8 mouse cellular contexts compared by ENCODE assay signal in genomic region chr1:54438340-54439079, GRCm38 (mm10). TPM values are rescaled to one million over a fixed set of nuclear protein-coding genes. Genes with fewer than 3 reads are reported as not detected.
A peak's percentile ranks its signal among the peaks of the same experiment; 100 is the strongest.
DNase-seq lines count a peak whose midpoint lies in the region; ATAC-seq and TF ChIP-seq lines count a peak whose summit lies in the region.

Gene Gtf3c3 (minus strand): TSS chr1:54438971.

- H3K27ac ChIP-seq in cortical plate, adult 2 months (ENCODE audit: insufficient read depth, low read length) = peak within 1 kb of the TSS; percentile 38; the same call in 1 of the 2 replicates

- no peak for TF ChIP-seq CTCF in cortical plate, adult 2 months (IDR thresholded peaks at IDR 0.05; ENCODE audit: extremely low read depth, insufficient read depth, low read length)

- DNase-seq in gastrocnemius, postnatal 10 days = peak; percentile 80
- peak; percentile 58 to 86 for DNase-seq in left cerebral cortex, postnatal 10 days (ENCODE audit: extremely low spot score in 1 of 2, low spot score in 2 of 2)
- peak; percentile 81 for DNase-seq in right cerebral cortex, postnatal 25 days
- peak; percentile 78 to 80 for DNase-seq in urinary bladder, postnatal 4 days (ENCODE audit: low spot score in 2 of 2)

- ATAC-seq in activated CD4-positive, CD25-positive, alpha-beta regulatory T cell, adult 4 months = peak; percentile 91
- ATAC-seq in inflammation-experienced regulatory T-cells, adult 6 months = peak; percentile 88
- ATAC-seq in megakaryocyte-erythroid progenitor cell, adult 5-6 weeks (replicated peaks; ENCODE audit: low FRiP score, low TSS enrichment, poor library complexity, severe bottlenecking) = peak; percentile 100

- intact Hi-C loops in left cerebral cortex, postnatal 10 days (cut with DNase I) = no loop called here

- H3K4me3 ChIP-seq in cortical plate, adult 2 months (ENCODE audit: insufficient read depth, low read length) = peak within 1 kb of the TSS; percentile 92

- TF ChIP-seq POLR2A in cortical plate, adult 2 months (IDR thresholded peaks at IDR 0.05; ENCODE audit: extremely low read depth, insufficient read depth, low read length) = peak; percentile 74

- H3K4me1 ChIP-seq in cortical plate, adult 2 months (ENCODE audit: control insufficient read depth, insufficient read depth, low read length) = peaks cover 4% of the 10 kb centered on the region; the same call in 1 of the 2 replicates

RNA-seq across cellular contexts. Expression of gene Gtf3c3, which starts in this region (rescaled TPM):
- polyA plus RNA-seq in activated CD4-positive, CD25-positive, alpha-beta regulatory T cell, adult 4 months (2017; shearing (Covaris generic)) = 10 to 100 TPM; 17.3 to 21.9 TPM
- 18.0 and 18.4 TPM in 2 replicates for polyA plus RNA-seq in cortical plate, adult 2 months (2012; rRNA removed)
- 10 to 100 TPM; 12.8 to 14.1 TPM for total RNA-seq in gastrocnemius, postnatal 10 days (2021)
- 10 to 100 TPM; 15.3 to 18.9 (median 18.7) TPM for polyA plus RNA-seq in inflammation-experienced regulatory T-cells, adult 6 months (2017; shearing (Covaris generic))
- 10 to 100 TPM; 29.1 to 32.6 TPM for total RNA-seq in left cerebral cortex, postnatal 10 days (2021)
- total RNA-seq in megakaryocyte-erythroid progenitor cell, adult 5-6 weeks (2014; fragmentation: Nextera tagmentation) = 17.7 and 19.2 TPM in 2 replicates
- total RNA-seq in megakaryocyte-erythroid progenitor cell, adult 5-6 weeks (2017) = 20.1 and 43.8 TPM in 2 replicates

Comparison
In these comparisons a context has a peak if more than half of its experiments do, and no peak if none do; other contexts are left out.
1. Peak in every context shown above with its lines: DNase-seq, ATAC-seq, H3K4me3 ChIP-seq and H3K27ac ChIP-seq.